Mouse (Mus musculus) liver, embryonic 11.5 days (tissue): ENCODE data around the gene Capn1. TPM values are rescaled to one million over a fixed set of nuclear protein-coding genes. Genes with fewer than 3 reads are reported as not detected.

Experiments used
- ATAC-seq: fragments of 200-750 bp; cut with Nextera tagmentation; replicated peaks from 2 replicates; pipeline ENCODE4 v1.8.0; 2017; ENCODE audit warnings: moderate number of reproducible peaks, mild to moderate bottlenecking, moderate TSS enrichment, moderate library complexity; ENCODE audit not compliant: low FRiP score
- DNase-seq: peaks from one replicate; pipeline ENCODE4 v3.0.0-alpha.2; 2017; ENCODE audit warnings: low spot score
- H3K27ac ChIP-seq: fragments of 300-500 bp; sonication (generic); 2 replicates; pipeline ENCODE4 v1.5.1; 2014; ENCODE audit warnings: mild to moderate bottlenecking, low read depth, low read length, control low read depth
- H3K27me3 ChIP-seq: fragments of 300-500 bp; sonication (generic); replicated peaks from 2 replicates; pipeline ENCODE4 v1.6.1; 2014; ENCODE audit warnings: low read length, mixed read lengths; ENCODE audit not compliant: control insufficient read depth, insufficient read depth
- H3K36me3 ChIP-seq: fragments of 300-500 bp; sonication (generic); 2 replicates; pipeline ENCODE4 v1.6.1; 2014; ENCODE audit warnings: mild to moderate bottlenecking, low read length, moderate library complexity, mixed read lengths; ENCODE audit not compliant: control insufficient read depth, insufficient read depth
- H3K4me1 ChIP-seq: fragments of 300-500 bp; sonication (generic); replicated peaks from 2 replicates; pipeline ENCODE4 v1.6.1; 2014; ENCODE audit warnings: low read length, mixed read lengths; ENCODE audit not compliant: control insufficient read depth, insufficient read depth
- H3K4me2 ChIP-seq: fragments of 300-500 bp; sonication (generic); 2 replicates; pipeline ENCODE4 v1.6.1; 2014; ENCODE audit warnings: mild to moderate bottlenecking, control low read depth, moderate library complexity
- H3K4me3 ChIP-seq: fragments of 300-500 bp; sonication (generic); 2 replicates; pipeline ENCODE4 v1.5.1; 2014; ENCODE audit warnings: low read depth, low read length, control low read depth
- H3K9ac ChIP-seq: fragments of 300-500 bp; sonication (generic); 2 replicates; pipeline ENCODE4 v1.6.1; 2014; ENCODE audit warnings: low read depth, low read length, control low read depth
- H3K9me3 ChIP-seq: fragments of 300-500 bp; sonication (generic); 2 replicates; pipeline ENCODE4 v1.6.1; 2016; ENCODE audit warnings: low read length, inconsistent platforms, mixed read lengths; ENCODE audit not compliant: control insufficient read depth
- WGBS: fragments of 180-500 bp; shearing (Covaris S2); extraction: QIAGEN DNeasy Blood & Tissue Kit; methylation state at CpG from one replicate; pipeline ENCODE4 v1.1.7; 2014; 5-methylcytosine and 5-hydroxymethylcytosine counted together
- polyA plus RNA-seq: library from polyadenylated mRNA; unstranded; fragments of >200 nt; fragmentation: Nextera tagmentation; extraction: Ambion mirVana; gene quantifications from 2 replicates; pipeline ENCODE4 v1.2.1, GENCODE M21; 2014

Capn1 gene
- polyA plus RNA-seq, 1 experiment from 2014 or later: 25.2 TPM

GRCm38 (mm10) chr19:5975676-5976075 is 40.0 kb downstream of the Capn1 start:
- Histone ChIP-seq H3K36me3 (no peaks in the 10 kb centered on the region), H3K27me3 (no peaks in the 10 kb centered on the region), H3K4me1 (no peaks in the 10 kb centered on the region), H3K27ac (no peak overlapping the region), H3K4me2 (no peak overlapping the region), H3K4me3 (no peak overlapping the region), H3K9me3 (no peaks in the 10 kb centered on the region), H3K9ac (no peak overlapping the region)
- no peak for ATAC-seq
- DNase-seq: no peak
- WGBS: 76% methylated on average over 4 of the region's 4 CpGs

GRCm38 (mm10) chr19:5975112-5975511 is 40.6 kb downstream of the Capn1 start:
- no peak overlapping the region for H3K27ac ChIP-seq
- H3K4me2 ChIP-seq: no peak overlapping the region
- no peaks in the 10 kb centered on the region for H3K36me3 ChIP-seq
- ATAC-seq (no peak), DNase-seq (no peak)
- no peaks in the 10 kb centered on the region for H3K4me1 ChIP-seq
- H3K27me3 ChIP-seq: no peaks in the 10 kb centered on the region
- 76% methylated on average over 4 of the region's 4 CpGs for WGBS
- H3K9me3 ChIP-seq: no peaks in the 10 kb centered on the region
- no peak overlapping the region for H3K4me3 ChIP-seq
- H3K9ac ChIP-seq: no peak overlapping the region

GRCm38 (mm10) chr19:5967664-5968063 is 48.0 kb downstream of the Capn1 start:
- Histone ChIP-seq H3K9me3 (no peaks in the 10 kb centered on the region), H3K9ac (no peak overlapping the region), H3K4me1 (peaks cover 29% of the 10 kb centered on the region), H3K4me2 (peak overlapping the region; percentile 37; the same call in 1 of the 2 replicates), H3K27me3 (no peaks in the 10 kb centered on the region), H3K27ac (peak overlapping the region; percentile 67), H3K4me3 (no peak overlapping the region), H3K36me3 (no peaks in the 10 kb centered on the region)
- DNase-seq: no peak
- ATAC-seq: peak; percentile 91
- 49% methylated on average over 10 of the region's 10 CpGs for WGBS

GRCm38 (mm10) chr19:5966786-5967185 is 48.9 kb downstream of the Capn1 start:
- peaks cover 34% of the 10 kb centered on the region for H3K4me1 ChIP-seq

GRCm38 (mm10) chr19:5965910-5966309 is 49.8 kb downstream of the Capn1 start:
- H3K9me3 ChIP-seq: no peaks in the 10 kb centered on the region
- H3K4me3 ChIP-seq: no peak overlapping the region
- H3K27me3 ChIP-seq: no peaks in the 10 kb centered on the region
- no peak overlapping the region for H3K27ac ChIP-seq
- ATAC-seq: no peak
- peaks cover 37% of the 10 kb centered on the region for H3K4me1 ChIP-seq
- H3K9ac ChIP-seq: no peak overlapping the region
- H3K4me2 ChIP-seq: no peak overlapping the region
- H3K36me3 ChIP-seq: peaks cover 2% of the 10 kb centered on the region; the same call in 1 of the 2 replicates
- 86% methylated on average over 2 of the region's 2 CpGs for WGBS
- no peak for DNase-seq

More at GRCm38 (mm10) chr19:5966786-5967185, 48.9 kb downstream of the Capn1 start:
- Histone ChIP-seq H3K36me3 (no peaks in the 10 kb centered on the region), H3K9ac (peak overlapping the region; percentile 11; the same call in 1 of the 2 replicates), H3K4me3 (no peak overlapping the region), H3K4me2 (peak overlapping the region; percentile 37), H3K27ac (peak overlapping the region; percentile 66), H3K27me3 (no peaks in the 10 kb centered on the region), H3K9me3 (no peaks in the 10 kb centered on the region)
- 53% methylated on average over 6 of the region's 6 CpGs for WGBS
- DNase-seq (no peak), ATAC-seq (peak; percentile 32; the same call in 1 of the 2 replicates)

- 8% methylated on average over 4 of the region's 4 CpGs for WGBS
- no peaks in the 10 kb centered on the region for H3K27me3 ChIP-seq
- H3K4me3 ChIP-seq: no peak overlapping the region
- H3K9ac ChIP-seq: peak overlapping the region; percentile 94; the same call in 1 of the 2 replicates
- peak overlapping the region; percentile 85; the same call in 1 of the 2 replicates for H3K27ac ChIP-seq
- DNase-seq (peak; percentile 72), ATAC-seq (no peak)
- H3K9me3 ChIP-seq: no peaks in the 10 kb centered on the region
- H3K4me2 ChIP-seq: peak overlapping the region; percentile 75
- H3K36me3 ChIP-seq: peaks cover 5% of the 10 kb centered on the region; the same call in 1 of the 2 replicates
- peaks cover 37% of the 10 kb centered on the region for H3K4me1 ChIP-seq
These were observed 50.4 kb downstream of the Capn1 start for GRCm38 (mm10) chr19:5965280-5965679.

GRCm38 (mm10) chr19:5964804-5965203 is 50.9 kb downstream of the Capn1 start:
- Histone ChIP-seq H3K27ac (peak overlapping the region; percentile 85), H3K9me3 (no peaks in the 10 kb centered on the region), H3K9ac (peak overlapping the region; percentile 94), H3K36me3 (peaks cover 5% of the 10 kb centered on the region; the same call in 1 of the 2 replicates), H3K4me3 (peak overlapping the region; percentile 85), H3K4me2 (peak overlapping the region; percentile 75), H3K4me1 (peaks cover 37% of the 10 kb centered on the region), H3K27me3 (no peaks in the 10 kb centered on the region)
- 93% methylated on average over 2 of the region's 2 CpGs for WGBS
- DNase-seq (no peak), ATAC-seq (no peak)

GRCm38 (mm10) chr19:5963883-5964562 is 51.7 kb downstream of the Capn1 start, which contains the start of gene Pola2:
Gene Pola2, minus strand, starts transcription at chr19:5964202.
- H3K9me3 ChIP-seq: no peaks in the 10 kb centered on the region
- peak within 1 kb of the TSS; percentile 85 for H3K27ac ChIP-seq
- H3K4me2 ChIP-seq: peak within 1 kb of the TSS; percentile 75
- ATAC-seq (peak; percentile 72), DNase-seq (peak; percentile 89)
- no peaks in the 10 kb centered on the region for H3K27me3 ChIP-seq
- WGBS: under 1% methylated on average over 50 of the region's 50 CpGs
- H3K9ac ChIP-seq: peak within 1 kb of the TSS; percentile 94
- H3K36me3 ChIP-seq: peaks cover 5% of the 10 kb centered on the region; the same call in 1 of the 2 replicates
- H3K4me1 ChIP-seq: peaks cover 37% of the 10 kb centered on the region
- H3K4me3 ChIP-seq: peak within 1 kb of the TSS; percentile 85

- WGBS: 23% methylated on average over 1 of the region's 1 CpGs
- Histone ChIP-seq H3K27ac (no peak overlapping the region), H3K36me3 (peaks cover 12% of the 10 kb centered on the region), H3K4me3 (peak overlapping the region; percentile 85), H3K9ac (peak overlapping the region; percentile 94), H3K4me1 (peaks cover 37% of the 10 kb centered on the region), H3K27me3 (no peaks in the 10 kb centered on the region), H3K9me3 (no peaks in the 10 kb centered on the region), H3K4me2 (peak overlapping the region; percentile 75)
- DNase-seq (no peak), ATAC-seq (no peak)
These were observed 53.0 kb downstream of the Capn1 start for GRCm38 (mm10) chr19:5962651-5963050.
